Mouse (Mus musculus): ENCODE results near the gene Msh4. TPM values are rescaled to one million over a fixed set of nuclear protein-coding genes. Genes with fewer than 3 reads are reported as not detected.

The Msh4 gene
- total and polyA plus RNA-seq, 3 experiments = 0.14 to 0.42 (median 0.16) TPM

DNA sequence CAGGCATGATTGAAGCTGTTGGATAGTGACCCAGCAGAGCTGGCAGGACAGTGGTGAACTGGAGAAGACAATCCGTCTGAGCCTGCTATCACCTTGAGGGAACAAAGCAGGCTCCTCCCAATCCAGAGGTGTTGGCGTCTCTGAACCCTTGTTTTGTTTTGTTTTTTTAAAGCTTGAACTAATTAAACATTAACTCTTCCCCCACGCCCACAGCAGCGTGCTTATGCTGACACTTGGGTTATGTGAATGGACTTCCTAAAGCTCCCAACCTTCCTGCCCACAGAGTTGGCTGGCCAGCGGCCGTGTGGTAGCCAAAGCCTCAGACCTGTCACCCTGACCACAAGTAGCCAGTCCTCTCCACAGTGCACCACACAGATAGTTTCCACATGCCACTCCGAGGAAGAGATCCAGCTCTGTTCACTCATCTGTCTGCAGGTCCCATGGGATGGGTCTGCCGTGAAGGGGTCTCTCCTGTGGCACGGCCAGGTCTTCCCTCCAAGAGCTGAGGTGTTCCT is 88.5 kb downstream of the Msh4 start:
- no peak overlapping the region for H3K27ac ChIP-seq (ENCODE audit: insufficient read depth, low read depth)
- no peak for DNase-seq (ENCODE audit: extremely low read depth)
- H3K9me3 ChIP-seq (replicated peaks; ENCODE audit: low read length) = peaks cover 14% of the 10 kb centered on the region
- H3K4me1 ChIP-seq (ENCODE audit: control insufficient read depth in 1 of 2, insufficient read depth in 2 of 2) = peaks cover 0 to 29% of the 10 kb centered on the region in 2 experiments; a peak in 2 of 4 replicates
- in situ Hi-C loops (cut with MboI; ENCODE audit: low pct_ligation_motif_present, low pct_unique_long_range_greater_than_20kb, low sequenced_read_pairs) = no loop called here
- no peaks in the 10 kb centered on the region for H3K79me2 ChIP-seq (replicated peaks; ENCODE audit: control insufficient read depth, extremely low read depth, insufficient read depth, poor library complexity, severe bottlenecking)
- TF ChIP-seq USF2 (conservative IDR thresholded peaks at IDR 0.05; ENCODE audit: low read depth, low read length) (no peak), PAX5 (IDR thresholded peaks at IDR 0.05; ENCODE audit: low read length) (no peak), JUND (conservative IDR thresholded peaks at IDR 0.05; ENCODE audit: low read depth, low read length) (no peak), JUN (IDR thresholded peaks at IDR 0.05; ENCODE audit: insufficient read depth, low read depth, low read length) (no peak), CTCF (conservative IDR thresholded peaks at IDR 0.05 in 1 of 2, IDR thresholded peaks at IDR 0.05 in 1 of 2; ENCODE audit: low read depth in 2 of 2, low read length in 2 of 2) (no peak), CHD1 (IDR thresholded peaks at IDR 0.05; ENCODE audit: low read depth, low read length) (no peak), IRF4 (IDR thresholded peaks at IDR 0.05; ENCODE audit: low read depth, low read length) (no peak), BHLHE40 (IDR thresholded peaks at IDR 0.05; ENCODE audit: low read depth, low read length) (no peak), GABPA (IDR thresholded peaks at IDR 0.05; ENCODE audit: insufficient replicate concordance, low read depth, low read length) (no peak), RAD21 (IDR thresholded peaks at IDR 0.05; ENCODE audit: low read depth, low read length) (no peak), UBTF (IDR thresholded peaks at IDR 0.05; ENCODE audit: low read depth, low read length) (no peak), MAZ (IDR thresholded peaks at IDR 0.05; ENCODE audit: low read depth, low read length) (no peak), E2F4 (IDR thresholded peaks at IDR 0.05; ENCODE audit: insufficient replicate concordance, low read depth, low read length) (no peak), ZMIZ1 (IDR thresholded peaks at IDR 0.05; ENCODE audit: low read depth, low read length) (no peak), SIN3A (IDR thresholded peaks at IDR 0.05; ENCODE audit: low read length) (no peak), CHD2 (IDR thresholded peaks at IDR 0.05; ENCODE audit: low read length) (no peak), MAX (IDR thresholded peaks at IDR 0.05; ENCODE audit: low read length) (no peak)
- H3K4me3 ChIP-seq (replicated peaks in 1 of 3; ENCODE audit: low read depth in 2 of 3, low read length in 2 of 3, poor library complexity in 1 of 3) = no peak overlapping the region
- H3K4me2 ChIP-seq (ENCODE audit: insufficient read depth, low read depth, poor library complexity, severe bottlenecking) = no peak overlapping the region
- H3K27me3 ChIP-seq (replicated peaks) = no peaks in the 10 kb centered on the region
- dilution Hi-C loops (cut with MboI; ENCODE audit: extremely low pct_ligation_motif_present, extremely low pct_unique_long_range_greater_than_20kb, low sequenced_read_pairs) = loop anchor here (25.0 kb wide), 1 partner anchor 155 kb away; no protein-coding TSS in a partner anchor
- no peaks in the 10 kb centered on the region for H3K36me3 ChIP-seq (replicated peaks in 1 of 2; ENCODE audit: control insufficient read depth in 1 of 2, insufficient read depth in 1 of 2, low read length in 1 of 2)
- H3K9ac ChIP-seq (ENCODE audit: insufficient read depth, low read depth) = no peak overlapping the region

DNA sequence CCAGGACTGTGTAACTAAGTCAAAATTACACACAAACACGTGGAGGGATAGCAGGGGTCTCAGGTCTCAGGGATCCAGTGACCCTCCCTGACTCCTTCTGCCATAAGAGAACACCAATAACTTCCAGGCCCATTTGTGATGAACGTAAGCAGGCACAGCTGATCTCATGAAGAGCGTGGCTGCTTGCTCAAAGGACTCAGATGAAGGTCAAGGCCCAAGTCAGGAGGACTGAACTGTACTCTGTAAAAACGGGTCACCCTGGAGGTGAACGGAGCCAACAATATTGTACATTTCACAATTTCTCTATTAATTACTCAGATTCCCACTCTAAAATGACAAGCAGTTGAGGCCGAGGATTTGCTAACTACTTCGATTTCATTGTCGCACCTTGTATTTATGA is 91.9 kb downstream of the Msh4 start:
- Histone ChIP-seq H3K27ac (ENCODE audit: insufficient read depth, low read depth) (no peak overlapping the region), H3K4me1 (ENCODE audit: control insufficient read depth in 1 of 2, insufficient read depth in 2 of 2) (peaks cover 3 to 46% of the 10 kb centered on the region in 2 experiments; a peak in 3 of 4 replicates), H3K36me3 (replicated peaks in 1 of 2; ENCODE audit: control insufficient read depth in 1 of 2, insufficient read depth in 1 of 2, low read length in 1 of 2) (no peaks in the 10 kb centered on the region), H3K9me3 (replicated peaks; ENCODE audit: low read length) (peaks cover 9% of the 10 kb centered on the region), H3K4me2 (ENCODE audit: insufficient read depth, low read depth, poor library complexity, severe bottlenecking) (no peak overlapping the region), H3K79me2 (replicated peaks; ENCODE audit: control insufficient read depth, extremely low read depth, insufficient read depth, poor library complexity, severe bottlenecking) (no peaks in the 10 kb centered on the region), H3K9ac (ENCODE audit: insufficient read depth, low read depth) (no peak overlapping the region), H3K27me3 (replicated peaks) (no peaks in the 10 kb centered on the region), H3K4me3 (replicated peaks in 1 of 3; ENCODE audit: low read depth in 2 of 3, low read length in 2 of 3, poor library complexity in 1 of 3) (no peak overlapping the region)
- in situ Hi-C loops (cut with MboI; ENCODE audit: low pct_ligation_motif_present, low pct_unique_long_range_greater_than_20kb, low sequenced_read_pairs) = no loop called here
- DNase-seq (ENCODE audit: extremely low read depth) = no peak
- dilution Hi-C loops (cut with MboI; ENCODE audit: extremely low pct_ligation_motif_present, extremely low pct_unique_long_range_greater_than_20kb, low sequenced_read_pairs) = loop anchor here (25.0 kb wide), 1 partner anchor 152 kb away; no protein-coding TSS in a partner anchor
- TF ChIP-seq JUN (IDR thresholded peaks at IDR 0.05; ENCODE audit: insufficient read depth, low read depth, low read length) = no peak
- no peak for TF ChIP-seq ZC3H11A (IDR thresholded peaks at IDR 0.05; ENCODE audit: low read depth, low read length)
- no peak for TF ChIP-seq SMC3 (IDR thresholded peaks at IDR 0.05; ENCODE audit: low read depth, low read length)
- no peak for TF ChIP-seq USF1 (IDR thresholded peaks at IDR 0.05; ENCODE audit: low read depth, low read length)
- no peak for TF ChIP-seq POLR2A (IDR thresholded peaks at IDR 0.05; ENCODE audit: low read depth, low read length)
- TF ChIP-seq SIN3A (IDR thresholded peaks at IDR 0.05; ENCODE audit: low read length) = no peak
- no peak for TF ChIP-seq MAFK (IDR thresholded peaks at IDR 0.05; ENCODE audit: insufficient replicate concordance, low read length)
